Mouse (Mus musculus) forebrain, embryonic 15.5 days (tissue): ENCODE data around the gene Med12l. TPM values are rescaled to one million over a fixed set of nuclear protein-coding genes. Genes with fewer than 3 reads are reported as not detected.
"Not testable (repeated sequence)": the region's sequence is repeated elsewhere in the genome, so short reads cannot be mapped to it uniquely, and the experiment has no call there.

ENCODE experiments used
- ATAC-seq: fragments of 200-750 bp; cut with Nextera tagmentation; replicated peaks from 2 replicates; pipeline ENCODE4 v1.8.0; 2017; ENCODE audit warnings: mild to moderate bottlenecking, moderate TSS enrichment, moderate library complexity
- H3K27ac ChIP-seq: fragments of 300-500 bp; sonication (generic); replicated peaks from 2 replicates; pipeline ENCODE4 v1.5.1; 2015; ENCODE audit warnings: mild to moderate bottlenecking, inconsistent platforms
- H3K27me3 ChIP-seq: fragments of 300-500 bp; sonication (generic); 2 replicates; pipeline ENCODE4 v1.6.1; 2015; ENCODE audit warnings: inconsistent platforms
- H3K36me3 ChIP-seq: fragments of 300-500 bp; sonication (generic); 2 replicates; pipeline ENCODE4 v1.6.1; 2015; ENCODE audit warnings: mild to moderate bottlenecking, inconsistent platforms
- H3K4me1 ChIP-seq: fragments of 300-500 bp; sonication (generic); 2 replicates; pipeline ENCODE4 v1.6.1; 2015; ENCODE audit warnings: inconsistent platforms
- H3K4me2 ChIP-seq: fragments of 300-500 bp; sonication (generic); replicated peaks from 2 replicates; pipeline ENCODE4 v1.6.1; 2015; ENCODE audit warnings: mild to moderate bottlenecking, inconsistent platforms
- H3K4me3 ChIP-seq: fragments of 300-500 bp; sonication (generic); 2 replicates; pipeline ENCODE4 v1.5.1; 2015; ENCODE audit warnings: mild to moderate bottlenecking, inconsistent platforms
- H3K9ac ChIP-seq: fragments of 300-500 bp; sonication (generic); replicated peaks from 2 replicates; pipeline ENCODE4 v1.6.1; 2015; ENCODE audit warnings: mild to moderate bottlenecking, inconsistent platforms
- H3K9me3 ChIP-seq: fragments of 300-500 bp; sonication (generic); 2 replicates; pipeline ENCODE4 v1.6.1; 2016; ENCODE audit warnings: inconsistent platforms
- WGBS: fragments of 180-500 bp; shearing (Covaris S2); methylation state at CpG from one replicate; pipeline ENCODE4 v1.1.7; 2015; ENCODE audit warnings: mixed read lengths; 5-methylcytosine and 5-hydroxymethylcytosine counted together
- polyA plus RNA-seq: library from polyadenylated mRNA; unstranded; fragments of >200 nt; fragmentation: Nextera tagmentation; extraction: Ambion mirVana; gene quantifications from 2 replicates; pipeline ENCODE4 v1.2.1, GENCODE M21; 2015

Gene Med12l
- polyA plus RNA-seq, 1 experiment from 2014 or later = 3.3 TPM

- H3K27me3 ChIP-seq = no peaks in the 10 kb centered on the region
- H3K9ac ChIP-seq = no peak overlapping the region
- 86% methylated on average over 3 of the region's 3 CpGs for WGBS
- no peaks in the 10 kb centered on the region for H3K36me3 ChIP-seq
- no peak overlapping the region for H3K4me3 ChIP-seq
- no peak overlapping the region for H3K27ac ChIP-seq
- no peaks in the 10 kb centered on the region for H3K9me3 ChIP-seq
- no peak overlapping the region for H3K4me2 ChIP-seq
- no peak for ATAC-seq
- H3K4me1 ChIP-seq = no peaks in the 10 kb centered on the region
Observed at GRCm38 (mm10) chr3:59111944-59112343, 106.3 kb downstream of the Med12l start.

GRCm38 (mm10) chr3:59113291-59113690, 107.7 kb downstream of the Med12l start:
- 98% methylated on average over 4 of the region's 4 CpGs for whole genome bisulfite sequencing
- H3K4me1 ChIP-seq, H3K27ac ChIP-seq, H3K4me2 ChIP-seq, H3K27me3 ChIP-seq, H3K36me3 ChIP-seq, H3K4me3 ChIP-seq, ATAC-seq, H3K9ac ChIP-seq, H3K9me3 ChIP-seq: not testable (repeated sequence)

- Histone ChIP-seq H3K27me3 (no peaks in the 10 kb centered on the region), H3K9me3 (no peaks in the 10 kb centered on the region), H3K4me3 (no peak overlapping the region), H3K9ac (no peak overlapping the region), H3K27ac (no peak overlapping the region), H3K4me2 (no peak overlapping the region), H3K4me1 (no peaks in the 10 kb centered on the region), H3K36me3 (no peaks in the 10 kb centered on the region)
- ATAC-seq = no peak
- WGBS = 90% methylated on average over 8 of the region's 8 CpGs
Observed at GRCm38 (mm10) chr3:59113973-59114517, 108.4 kb downstream of the Med12l start.

- WGBS = 43% methylated on average over 7 of the region's 7 CpGs
- Histone ChIP-seq H3K4me3 (no peak overlapping the region), H3K27ac (no peak overlapping the region), H3K9me3 (no peaks in the 10 kb centered on the region), H3K27me3 (no peaks in the 10 kb centered on the region), H3K4me1 (no peaks in the 10 kb centered on the region), H3K9ac (no peak overlapping the region), H3K4me2 (no peak overlapping the region), H3K36me3 (no peaks in the 10 kb centered on the region)
- peak; percentile 36 for ATAC-seq
Observed at GRCm38 (mm10) chr3:59121067-59121730, 115.6 kb downstream of the Med12l start.

- ATAC-seq = no peak
- H3K9me3 ChIP-seq = no peaks in the 10 kb centered on the region
- no peak overlapping the region for H3K9ac ChIP-seq
- H3K4me2 ChIP-seq = no peak overlapping the region
- no peaks in the 10 kb centered on the region for H3K36me3 ChIP-seq
- H3K27ac ChIP-seq = no peak overlapping the region
- WGBS = 72% methylated on average over 7 of the region's 7 CpGs
- no peaks in the 10 kb centered on the region for H3K4me1 ChIP-seq
- H3K27me3 ChIP-seq = no peaks in the 10 kb centered on the region
- H3K4me3 ChIP-seq = no peak overlapping the region
Observed at GRCm38 (mm10) chr3:59121780-59122449, 116.3 kb downstream of the Med12l start.

- no peak overlapping the region for H3K4me2 ChIP-seq
- no peak overlapping the region for H3K27ac ChIP-seq
- 75% methylated on average over 5 of the region's 5 CpGs for WGBS
- no peak for ATAC-seq
- H3K4me1 ChIP-seq = no peaks in the 10 kb centered on the region
- no peaks in the 10 kb centered on the region for H3K27me3 ChIP-seq
- H3K9ac ChIP-seq = no peak overlapping the region
- H3K4me3 ChIP-seq = no peak overlapping the region
- H3K9me3 ChIP-seq = no peaks in the 10 kb centered on the region
- no peaks in the 10 kb centered on the region for H3K36me3 ChIP-seq
Observed at GRCm38 (mm10) chr3:59125022-59125421, 119.4 kb downstream of the Med12l start.

GRCm38 (mm10) chr3:59125783-59126555, 120.3 kb downstream of the Med12l start:
- no peaks in the 10 kb centered on the region for H3K9me3 ChIP-seq
- no peak overlapping the region for H3K4me2 ChIP-seq
- no peaks in the 10 kb centered on the region for H3K27me3 ChIP-seq
- H3K36me3 ChIP-seq = no peaks in the 10 kb centered on the region
- H3K4me1 ChIP-seq = no peaks in the 10 kb centered on the region
- H3K4me3 ChIP-seq = no peak overlapping the region
- H3K27ac ChIP-seq = no peak overlapping the region
- WGBS = 73% methylated on average over 7 of the region's 7 CpGs
- no peak overlapping the region for H3K9ac ChIP-seq
- ATAC-seq = no peak

- no peak overlapping the region for H3K9ac ChIP-seq
- no peak overlapping the region for H3K4me3 ChIP-seq
- no peak overlapping the region for H3K27ac ChIP-seq
- no peaks in the 10 kb centered on the region for H3K27me3 ChIP-seq
- no peaks in the 10 kb centered on the region for H3K9me3 ChIP-seq
- WGBS = 86% methylated on average over 20 of the region's 20 CpGs
- no peak for ATAC-seq
- no peaks in the 10 kb centered on the region for H3K36me3 ChIP-seq
- H3K4me1 ChIP-seq = no peaks in the 10 kb centered on the region
- no peak overlapping the region for H3K4me2 ChIP-seq
Observed at GRCm38 (mm10) chr3:59128681-59129080, 123.1 kb downstream of the Med12l start.

GRCm38 (mm10) chr3:59129547-59129946, 123.9 kb downstream of the Med12l start:
- Histone ChIP-seq H3K36me3 (no peaks in the 10 kb centered on the region), H3K4me3 (no peak overlapping the region), H3K4me2 (no peak overlapping the region), H3K9me3 (no peaks in the 10 kb centered on the region), H3K27ac (no peak overlapping the region), H3K9ac (no peak overlapping the region), H3K27me3 (no peaks in the 10 kb centered on the region), H3K4me1 (no peaks in the 10 kb centered on the region)
- WGBS = 92% methylated on average over 3 of the region's 3 CpGs
- ATAC-seq = no peak

GRCm38 (mm10) chr3:59130431-59130830, 124.8 kb downstream of the Med12l start:
- Histone ChIP-seq H3K9ac (no peak overlapping the region), H3K4me1 (no peaks in the 10 kb centered on the region), H3K27me3 (no peaks in the 10 kb centered on the region), H3K36me3 (no peaks in the 10 kb centered on the region), H3K4me2 (no peak overlapping the region), H3K9me3 (no peaks in the 10 kb centered on the region), H3K27ac (no peak overlapping the region), H3K4me3 (no peak overlapping the region)
- WGBS = 75% methylated on average over 8 of the region's 8 CpGs
- ATAC-seq = no peak

GRCm38 (mm10) chr3:59131081-59131480, 125.5 kb downstream of the Med12l start:
- no peak for ATAC-seq
- no peak overlapping the region for H3K9ac ChIP-seq
- H3K27me3 ChIP-seq = no peaks in the 10 kb centered on the region
- no peak overlapping the region for H3K4me3 ChIP-seq
- H3K9me3 ChIP-seq = no peaks in the 10 kb centered on the region
- WGBS = 82% methylated on average over 4 of the region's 4 CpGs
- no peak overlapping the region for H3K4me2 ChIP-seq
- no peaks in the 10 kb centered on the region for H3K36me3 ChIP-seq
- no peak overlapping the region for H3K27ac ChIP-seq
- H3K4me1 ChIP-seq = no peaks in the 10 kb centered on the region

GRCm38 (mm10) chr3:59131966-59132365, 126.3 kb downstream of the Med12l start:
- no peaks in the 10 kb centered on the region for H3K27me3 ChIP-seq
- H3K27ac ChIP-seq = no peak overlapping the region
- H3K9ac ChIP-seq = no peak overlapping the region
- no peaks in the 10 kb centered on the region for H3K4me1 ChIP-seq
- WGBS = 89% methylated on average over 4 of the region's 4 CpGs
- H3K36me3 ChIP-seq = no peaks in the 10 kb centered on the region
- H3K4me2 ChIP-seq = no peak overlapping the region
- ATAC-seq = no peak
- no peaks in the 10 kb centered on the region for H3K9me3 ChIP-seq
- no peak overlapping the region for H3K4me3 ChIP-seq
